In genomic region chr3:55196328-55196710, GRCm38 (mm10) we compare ENCODE assay signal across 32 mouse cellular contexts. TPM values are rescaled to one million over a fixed set of nuclear protein-coding genes. Genes with fewer than 3 reads are reported as not detected.
"Had no signal": no experiment of that assay in that cellular context is flagged by ENCODE, and none has a peak within 500 bp of the region (broad histone marks: within the 10 kb centered on the region; RNA-seq: fewer than 3 reads in every experiment).

No protein-coding gene starts in this region.

- ATAC-seq: intestine, postnatal 0 days; liver, postnatal 0 days; midbrain, embryonic 13.5 days had no signal

- H3K27me3 ChIP-seq: limb, embryonic 13.5 days; midbrain, embryonic 13.5 days; neural tube, embryonic 12.5 days; neural tube, embryonic 15.5 days had no signal

- H3K9me3 ChIP-seq: midbrain, embryonic 13.5 days; neural tube, embryonic 12.5 days; neural tube, embryonic 15.5 days had no signal

- H3K4me2 ChIP-seq: limb, embryonic 13.5 days; lung, embryonic 14.5 days; midbrain, embryonic 13.5 days; neural tube, embryonic 12.5 days; neural tube, embryonic 15.5 days had no signal

- DNase-seq: kidney, adult 2 months; kidney, postnatal 25 days; layer of hippocampus, adult 9-11 months; liver, postnatal 0 days; right cerebral cortex, adult 18-20 months; right cerebral cortex, postnatal 14 days; right cerebral cortex, postnatal 4 days; thymus, adult 2 months; thymus, postnatal 14 days; thymus, postnatal 4 days had no signal

- H3K4me1 ChIP-seq: limb, embryonic 13.5 days; midbrain, embryonic 13.5 days; neural tube, embryonic 12.5 days; neural tube, embryonic 15.5 days had no signal

- H3K4me3 ChIP-seq: layer of hippocampus, adult 2 months; left cerebral cortex, adult 2 months; limb, embryonic 13.5 days; midbrain, embryonic 13.5 days; neural tube, embryonic 12.5 days; neural tube, embryonic 15.5 days had no signal

- H3K9ac ChIP-seq: limb, embryonic 13.5 days; liver, embryonic 14.5 days; liver, postnatal 0 days; lung, embryonic 14.5 days; midbrain, embryonic 13.5 days; neural tube, embryonic 12.5 days; neural tube, embryonic 15.5 days had no signal

- H3K27ac ChIP-seq: kidney, postnatal 0 days; layer of hippocampus, adult 2 months; left cerebral cortex, adult 2 months; limb, embryonic 13.5 days; liver, embryonic 14.5 days; macrophage; midbrain, embryonic 13.5 days; neural tube, embryonic 12.5 days; neural tube, embryonic 15.5 days; stomach, postnatal 0 days had no signal

- H3K36me3 ChIP-seq: limb, embryonic 13.5 days; midbrain, embryonic 13.5 days; neural tube, embryonic 12.5 days; neural tube, embryonic 15.5 days had no signal

RNA-seq across cellular contexts. Expression of gene Sohlh2, which starts 14.5 kb away (rescaled TPM):
- total RNA-seq: layer of hippocampus, adult 2 months; layer of hippocampus, postnatal 25 days; left cerebral cortex, adult 2 months; left cerebral cortex, postnatal 10 days; left cerebral cortex, postnatal 36 days; liver, adult 2 months; megakaryocyte, adult 5-6 weeks; midbrain, postnatal 0 days had no signal
- polyA plus RNA-seq: intestine, postnatal 0 days; kidney, adult 2 months; kidney, embryonic 14.5 days; kidney, postnatal 0 days; large intestine, adult 2 months; limb, embryonic 13.5 days; liver, adult 2 months; liver, embryonic 14.5 days; liver, postnatal 0 days; lung, embryonic 14.5 days; lung, postnatal 0 days; macrophage; midbrain, embryonic 13.5 days; midbrain, postnatal 0 days; neural tube, embryonic 12.5 days; neural tube, embryonic 15.5 days; stomach, embryonic 14.5 days; stomach, postnatal 0 days had no signal

RNA-seq across cellular contexts. Expression of gene Dclk1, which starts 45.8 kb away (rescaled TPM):
- total RNA-seq: megakaryocyte, adult 5-6 weeks had no signal
- polyA plus RNA-seq: liver, adult 2 months had no signal

RNA-seq across cellular contexts. Expression of gene Ccdc169, which starts 59.2 kb away (rescaled TPM):
- total RNA-seq: megakaryocyte, adult 5-6 weeks had no signal
- polyA plus RNA-seq: kidney, embryonic 14.5 days; large intestine, adult 2 months; liver, adult 2 months; liver, embryonic 14.5 days; liver, postnatal 0 days; lung, embryonic 14.5 days; lung, postnatal 0 days; neural tube, embryonic 12.5 days; neural tube, embryonic 15.5 days; stomach, embryonic 14.5 days; thymus, adult 2 months had no signal
